Mouse (Mus musculus) MEL (cell line): ENCODE results near the gene Galt.

ENCODE experiments used
- BHLHE40 ChIP-seq: IDR thresholded peaks from 2 replicates; pipeline ENCODE4 v1.6.1; 2012; ENCODE audit warnings: low read depth, mild to moderate bottlenecking, inconsistent platforms, low read length, improper control_type of control experiment, borderline replicate concordance
- POLR2A ChIP-seq, 2 experiments: IDR thresholded peaks; 2 replicates each; pipeline ENCODE4 v1.6.1; 2011 to 2012; ENCODE audit warnings: low read length in 2 of 2, mild to moderate bottlenecking in 2 of 2, control low read depth in 1 of 2, improper control_type of control experiment in 1 of 2, low read depth in 1 of 2, moderate library complexity in 1 of 2; ENCODE audit not compliant: control insufficient read depth in 1 of 2, insufficient read depth in 1 of 2, poor library complexity in 1 of 2
- ZNF384 ChIP-seq: IDR thresholded peaks from 2 replicates; pipeline ENCODE4 v1.6.1; 2012; ENCODE audit warnings: low read depth, mild to moderate bottlenecking, inconsistent platforms, low read length, improper control_type of control experiment

- TF ChIP-seq BHLHE40 (no peak), ZNF384 (no peak), POLR2A (IDR thresholded peaks at IDR 0.05; ENCODE audit: control insufficient read depth in 1 of 2, insufficient read depth in 1 of 2, low read depth in 1 of 2, low read length in 2 of 2, poor library complexity in 1 of 2) (no peak)
These were observed 48.9 kb upstream of the Galt start for GRCm38 (mm10) chr4:41705922-41706754.
